Mouse (Mus musculus): ENCODE data around the gene Arhgef7. TPM values are rescaled to one million over a fixed set of nuclear protein-coding genes. Genes with fewer than 3 reads are reported as not detected.

Arhgef7 gene
- total and polyA plus RNA-seq, 2 experiments from 2014 or later: 54.3 to 87.5 TPM

- peaks cover 78% of the 10 kb centered on the region for H3K36me3 ChIP-seq (ENCODE audit: insufficient read depth, low read length)
- H3K4me1 ChIP-seq (ENCODE audit: insufficient read depth, low read length): no peaks in the 10 kb centered on the region
- no peaks in the 10 kb centered on the region for H3K27me3 ChIP-seq (ENCODE audit: insufficient read depth, low read length)
- 90% methylated on average over 9 of the region's 9 CpGs for WGBS
- no peak overlapping the region for H3K4me3 ChIP-seq (ENCODE audit: low read depth, low read length)
- no peak overlapping the region for H3K27ac ChIP-seq (ENCODE audit: low read depth, low read length)
- no peak for DNase-seq (ENCODE audit: low spot score)
- no peaks in the 10 kb centered on the region for H3K9me3 ChIP-seq (ENCODE audit: low read length)
- no peak overlapping the region for H3K9ac ChIP-seq (replicated peaks; ENCODE audit: low read length, poor library complexity, severe bottlenecking)
- no peak for ATAC-seq (ENCODE audit: low FRiP score)
- no peak overlapping the region for H3K4me2 ChIP-seq (ENCODE audit: low read depth, low read length, poor library complexity, severe bottlenecking)
- TF ChIP-seq CTCF (IDR thresholded peaks at IDR 0.05): no peak
Measured at GRCm38 (mm10) chr8:11822550-11823060, 95.1 kb downstream of the Arhgef7 start.

- Histone ChIP-seq H3K4me1 (ENCODE audit: insufficient read depth, low read length) (peaks cover 6% of the 10 kb centered on the region), H3K9me3 (ENCODE audit: low read length) (no peaks in the 10 kb centered on the region), H3K27me3 (ENCODE audit: insufficient read depth, low read length) (no peaks in the 10 kb centered on the region), H3K9ac (replicated peaks; ENCODE audit: low read length, poor library complexity, severe bottlenecking) (no peak overlapping the region), H3K4me3 (ENCODE audit: low read depth, low read length) (no peak overlapping the region), H3K27ac (ENCODE audit: low read depth, low read length) (no peak overlapping the region), H3K36me3 (ENCODE audit: insufficient read depth, low read length) (peaks cover 48% of the 10 kb centered on the region), H3K4me2 (ENCODE audit: low read depth, low read length, poor library complexity, severe bottlenecking) (no peak overlapping the region)
- WGBS: 66% methylated on average over 3 of the region's 3 CpGs
- no peak for DNase-seq (ENCODE audit: low spot score)
- TF ChIP-seq CTCF (IDR thresholded peaks at IDR 0.05): no peak
- ATAC-seq (ENCODE audit: low FRiP score): no peak
Measured at GRCm38 (mm10) chr8:11825756-11826155, 98.2 kb downstream of the Arhgef7 start.

GRCm38 (mm10) chr8:11827312-11827711 lies 99.8 kb downstream of the Arhgef7 start:
- H3K9ac ChIP-seq (replicated peaks; ENCODE audit: low read length, poor library complexity, severe bottlenecking): no peak overlapping the region
- H3K27ac ChIP-seq (ENCODE audit: low read depth, low read length): no peak overlapping the region
- DNase-seq (ENCODE audit: low spot score) (no peak), ATAC-seq (ENCODE audit: low FRiP score) (no peak)
- no peak for TF ChIP-seq CTCF (IDR thresholded peaks at IDR 0.05)
- no peaks in the 10 kb centered on the region for H3K27me3 ChIP-seq (ENCODE audit: insufficient read depth, low read length)
- H3K36me3 ChIP-seq (ENCODE audit: insufficient read depth, low read length): peaks cover 39% of the 10 kb centered on the region
- H3K4me2 ChIP-seq (ENCODE audit: low read depth, low read length, poor library complexity, severe bottlenecking): no peak overlapping the region
- WGBS: 54% methylated on average over 3 of the region's 3 CpGs
- H3K9me3 ChIP-seq (ENCODE audit: low read length): no peaks in the 10 kb centered on the region
- H3K4me1 ChIP-seq (ENCODE audit: insufficient read depth, low read length): peaks cover 6% of the 10 kb centered on the region
- H3K4me3 ChIP-seq (ENCODE audit: low read depth, low read length): no peak overlapping the region

GRCm38 (mm10) chr8:11830214-11831046 lies 102.9 kb downstream of the Arhgef7 start:
- H3K36me3 ChIP-seq (ENCODE audit: insufficient read depth, low read length): peaks cover 42% of the 10 kb centered on the region
- H3K27ac ChIP-seq (ENCODE audit: low read depth, low read length): peak overlapping the region; percentile 62
- H3K4me2 ChIP-seq (ENCODE audit: low read depth, low read length, poor library complexity, severe bottlenecking): no peak overlapping the region
- 0 out of 2 replicates have a peak overlapping the region, but pooled peaks have one; percentile 19 for H3K9ac ChIP-seq (replicated peaks; ENCODE audit: low read length, poor library complexity, severe bottlenecking)
- peaks cover 6% of the 10 kb centered on the region for H3K4me1 ChIP-seq (ENCODE audit: insufficient read depth, low read length)
- no peak for TF ChIP-seq CTCF (IDR thresholded peaks at IDR 0.05)
- H3K4me3 ChIP-seq (ENCODE audit: low read depth, low read length): no peak overlapping the region
- ATAC-seq (ENCODE audit: low FRiP score): peak; percentile 61; the same call in 1 of the 2 replicates
- 24% methylated on average over 16 of the region's 16 CpGs for WGBS
- no peaks in the 10 kb centered on the region for H3K9me3 ChIP-seq (ENCODE audit: low read length)
- DNase-seq (ENCODE audit: low spot score): peak; percentile 44
- H3K27me3 ChIP-seq (ENCODE audit: insufficient read depth, low read length): no peaks in the 10 kb centered on the region

GRCm38 (mm10) chr8:11831174-11831573 lies 103.7 kb downstream of the Arhgef7 start:
- Histone ChIP-seq H3K9ac (replicated peaks; ENCODE audit: low read length, poor library complexity, severe bottlenecking) (0 out of 2 replicates have a peak overlapping the region, but pooled peaks have one; percentile 10), H3K4me1 (ENCODE audit: insufficient read depth, low read length) (peaks cover 6% of the 10 kb centered on the region), H3K9me3 (ENCODE audit: low read length) (no peaks in the 10 kb centered on the region), H3K27me3 (ENCODE audit: insufficient read depth, low read length) (no peaks in the 10 kb centered on the region), H3K4me3 (ENCODE audit: low read depth, low read length) (no peak overlapping the region), H3K36me3 (ENCODE audit: insufficient read depth, low read length) (peaks cover 39% of the 10 kb centered on the region), H3K4me2 (ENCODE audit: low read depth, low read length, poor library complexity, severe bottlenecking) (no peak overlapping the region), H3K27ac (ENCODE audit: low read depth, low read length) (no peak overlapping the region)
- no peak for TF ChIP-seq CTCF (IDR thresholded peaks at IDR 0.05)
- 91% methylated on average over 10 of the region's 10 CpGs for WGBS
- ATAC-seq (ENCODE audit: low FRiP score): no peak
- no peak for DNase-seq (ENCODE audit: low spot score)

GRCm38 (mm10) chr8:11831939-11832338 lies 104.4 kb downstream of the Arhgef7 start:
- DNase-seq (ENCODE audit: low spot score): no peak
- no peak overlapping the region for H3K4me2 ChIP-seq (ENCODE audit: low read depth, low read length, poor library complexity, severe bottlenecking)
- ATAC-seq (ENCODE audit: low FRiP score): no peak
- no peak for TF ChIP-seq CTCF (IDR thresholded peaks at IDR 0.05)
- H3K36me3 ChIP-seq (ENCODE audit: insufficient read depth, low read length): peaks cover 36% of the 10 kb centered on the region
- no peaks in the 10 kb centered on the region for H3K27me3 ChIP-seq (ENCODE audit: insufficient read depth, low read length)
- H3K4me3 ChIP-seq (ENCODE audit: low read depth, low read length): no peak overlapping the region
- H3K27ac ChIP-seq (ENCODE audit: low read depth, low read length): no peak overlapping the region
- 87% methylated on average over 5 of the region's 5 CpGs for WGBS
- H3K4me1 ChIP-seq (ENCODE audit: insufficient read depth, low read length): peaks cover 6% of the 10 kb centered on the region
- no peak overlapping the region for H3K9ac ChIP-seq (replicated peaks; ENCODE audit: low read length, poor library complexity, severe bottlenecking)
- H3K9me3 ChIP-seq (ENCODE audit: low read length): no peaks in the 10 kb centered on the region

Measured in midbrain, postnatal 0 days (tissue).